Mouse (Mus musculus): Measurements from ENCODE around the gene Pkd2.
"Not testable (repeated sequence)": the region's sequence is repeated elsewhere in the genome, so short reads cannot be mapped to it uniquely, and the experiment has no call there.

Pkd2 gene

GRCm38 (mm10) chr5:104458832-104459705 lies at the start of gene Pkd2:
Gene Pkd2 (plus strand): TSS chr5:104459450.
- peak; percentile 86 for DNase-seq (ENCODE audit: low spot score)

- DNase-seq (ENCODE audit: low spot score) = no peak
Measured at GRCm38 (mm10) chr5:104415999-104416398, 43.3 kb upstream of the Pkd2 start.

- no peak for DNase-seq (ENCODE audit: low spot score)
Measured at GRCm38 (mm10) chr5:104417028-104417427, 42.2 kb upstream of the Pkd2 start.

GRCm38 (mm10) chr5:104417721-104418120 lies 41.5 kb upstream of the Pkd2 start:
- no peak for DNase-seq (ENCODE audit: low spot score)

GRCm38 (mm10) chr5:104422039-104422438 lies 37.2 kb upstream of the Pkd2 start:
- DNase-seq (ENCODE audit: low spot score) = no peak

GRCm38 (mm10) chr5:104423861-104424260 lies 35.4 kb upstream of the Pkd2 start:
- no peak for DNase-seq (ENCODE audit: low spot score)

- no peak for DNase-seq (ENCODE audit: low spot score)
Measured at GRCm38 (mm10) chr5:104425949-104426348, 33.3 kb upstream of the Pkd2 start.

- no peak for DNase-seq (ENCODE audit: low spot score)
Measured at GRCm38 (mm10) chr5:104432886-104433285, 26.4 kb upstream of the Pkd2 start.

GRCm38 (mm10) chr5:104433968-104434565 lies 25.2 kb upstream of the Pkd2 start:
- no peak for DNase-seq (ENCODE audit: low spot score)

- no peak for DNase-seq (ENCODE audit: low spot score)
Measured at GRCm38 (mm10) chr5:104434835-104435301, 24.4 kb upstream of the Pkd2 start, which contains the start of gene Spp1. Gene Spp1 (plus strand): TSS chr5:104435118.

GRCm38 (mm10) chr5:104436406-104437076 lies 22.7 kb upstream of the Pkd2 start:
- no peak for DNase-seq (ENCODE audit: low spot score)

GRCm38 (mm10) chr5:104442396-104442795 lies 16.9 kb upstream of the Pkd2 start:
- no peak for DNase-seq (ENCODE audit: low spot score)

GRCm38 (mm10) chr5:104442850-104443249 lies 16.4 kb upstream of the Pkd2 start:
- no peak for DNase-seq (ENCODE audit: low spot score)

GRCm38 (mm10) chr5:104446156-104446555 lies 13.1 kb upstream of the Pkd2 start:
- DNase-seq (ENCODE audit: low spot score) = no peak

GRCm38 (mm10) chr5:104448346-104448745 lies 10.9 kb upstream of the Pkd2 start:
- DNase-seq (ENCODE audit: low spot score) = not testable (repeated sequence)

- DNase-seq (ENCODE audit: low spot score) = no peak
Measured at GRCm38 (mm10) chr5:104449491-104449890, 9.8 kb upstream of the Pkd2 start.

- DNase-seq (ENCODE audit: low spot score) = no peak
Measured at GRCm38 (mm10) chr5:104453075-104453474, 6.2 kb upstream of the Pkd2 start.

GRCm38 (mm10) chr5:104454564-104454963 lies 4.7 kb upstream of the Pkd2 start:
- DNase-seq (ENCODE audit: low spot score) = no peak

- peak; percentile 78 for DNase-seq (ENCODE audit: low spot score)
Measured at GRCm38 (mm10) chr5:104459706-104460455, 631 bp downstream of the Pkd2 start.

- no peak for DNase-seq (ENCODE audit: low spot score)
Measured at GRCm38 (mm10) chr5:104460456-104460838, 1.2 kb downstream of the Pkd2 start.

- DNase-seq (ENCODE audit: low spot score) = no peak
Measured at GRCm38 (mm10) chr5:104460856-104461255, 1.6 kb downstream of the Pkd2 start.

- DNase-seq (ENCODE audit: low spot score) = no peak
Measured at GRCm38 (mm10) chr5:104465279-104465678, 6.0 kb downstream of the Pkd2 start.
